Mouse (Mus musculus) MEL (cell line): ENCODE measurements around the gene Araf. TPM values are rescaled to one million over a fixed set of nuclear protein-coding genes. Genes with fewer than 3 reads are reported as not detected.

Source experiments
- DNase-seq: peaks from one replicate; pipeline ENCODE4 v3.0.0; 2011; ENCODE audit warnings: low read depth, low spot score
- H3K27ac ChIP-seq: 2 replicates; pipeline ENCODE4 v1.5.1; 2012; ENCODE audit warnings: low read depth, mild to moderate bottlenecking, control low read depth, low read length, moderate library complexity; ENCODE audit not compliant: control insufficient read depth
- H3K27me3 ChIP-seq, 2 experiments: fragments of 150-350 bp in 1 of 2; sonication (generic) in 1 of 2; 2 replicates each; pipeline ENCODE4 v1.6.1; 2012; ENCODE audit warnings: low read length in 2 of 2, mild to moderate bottlenecking in 2 of 2, improper control_type of control experiment in 1 of 2, moderate library complexity in 1 of 2; ENCODE audit not compliant: insufficient read depth in 2 of 2, control insufficient read depth in 1 of 2
- H3K36me3 ChIP-seq, 2 experiments: 2 replicates each; pipeline ENCODE4 v1.6.1; 2012 to 2014; ENCODE audit warnings: low read length in 2 of 2, improper control_type of control experiment in 1 of 2, inconsistent platforms in 1 of 2, mild to moderate bottlenecking in 1 of 2; ENCODE audit not compliant: insufficient read depth in 2 of 2, control insufficient read depth in 1 of 2
- H3K4me1 ChIP-seq, 2 experiments: fragments of 150-350 bp in 1 of 2; sonication (generic) in 1 of 2; 2 replicates each; pipeline ENCODE4 v1.6.1; 2012; ENCODE audit warnings: low read length in 2 of 2, improper control_type of control experiment in 1 of 2, mild to moderate bottlenecking in 1 of 2; ENCODE audit not compliant: insufficient read depth in 2 of 2, control insufficient read depth in 1 of 2
- H3K4me3 ChIP-seq, 2 experiments: fragments of 150-350 bp in 1 of 2; sonication (generic) in 1 of 2; 2 replicates each; pipeline ENCODE4 v1.5.1; 2012; ENCODE audit warnings: low read depth in 2 of 2, low read length in 2 of 2, mild to moderate bottlenecking in 2 of 2, moderate library complexity in 2 of 2, control low read depth in 1 of 2, improper control_type of control experiment in 1 of 2; ENCODE audit not compliant: control insufficient read depth in 1 of 2, insufficient read depth in 1 of 2
- H3K79me2 ChIP-seq: 2 replicates; pipeline ENCODE4 v1.6.1; 2012; ENCODE audit warnings: mild to moderate bottlenecking, low read length, moderate library complexity; ENCODE audit not compliant: control insufficient read depth, poor library complexity, insufficient read depth
- H3K9ac ChIP-seq: 2 replicates; pipeline ENCODE4 v1.6.1; 2012; ENCODE audit warnings: low read depth, mild to moderate bottlenecking, control low read depth, low read length, moderate library complexity; ENCODE audit not compliant: control insufficient read depth, poor library complexity, severe bottlenecking
- H3K9me3 ChIP-seq: fragments of 150-350 bp; sonication (generic); replicated peaks from 2 replicates; pipeline ENCODE4 v1.6.1; 2012; ENCODE audit warnings: mild to moderate bottlenecking, low read length, improper control_type of control experiment, moderate library complexity; ENCODE audit not compliant: insufficient read depth
- BHLHE40 ChIP-seq: IDR thresholded peaks from 2 replicates; pipeline ENCODE4 v1.6.1; 2012; ENCODE audit warnings: low read depth, mild to moderate bottlenecking, inconsistent platforms, low read length, improper control_type of control experiment, borderline replicate concordance
- EP300 ChIP-seq, 2 experiments: IDR thresholded peaks; 2 replicates each; pipeline ENCODE4 v1.6.1; 2011; ENCODE audit warnings: improper control_type of control experiment in 2 of 2, low read length in 2 of 2, low read depth in 1 of 2, mild to moderate bottlenecking in 1 of 2
- GABPA ChIP-seq: IDR thresholded peaks from 2 replicates; pipeline ENCODE4 v1.6.1; 2012; ENCODE audit warnings: low read depth, mild to moderate bottlenecking, inconsistent platforms, low read length, improper control_type of control experiment, moderate library complexity
- GATA1 ChIP-seq: IDR thresholded peaks from 2 replicates; pipeline ENCODE4 v1.6.1; 2011; ENCODE audit warnings: low read depth, low read length, improper control_type of control experiment
- MAFK ChIP-seq: IDR thresholded peaks from 2 replicates; pipeline ENCODE4 v1.6.1; 2011; ENCODE audit warnings: low read depth, mild to moderate bottlenecking, low read length, improper control_type of control experiment, borderline replicate concordance
- MAX ChIP-seq: IDR thresholded peaks from 2 replicates; pipeline ENCODE4 v1.6.1; 2011; ENCODE audit warnings: low read length, improper control_type of control experiment
- MAZ ChIP-seq: IDR thresholded peaks from 2 replicates; pipeline ENCODE4 v1.6.1; 2012; ENCODE audit warnings: low read depth, mild to moderate bottlenecking, inconsistent platforms, low read length, improper control_type of control experiment
- MYB ChIP-seq: IDR thresholded peaks from 2 replicates; pipeline ENCODE4 v1.6.1; 2011; ENCODE audit warnings: mild to moderate bottlenecking, low read depth, low read length, improper control_type of control experiment
- MYC ChIP-seq: IDR thresholded peaks from 2 replicates; pipeline ENCODE4 v1.6.1; 2011; ENCODE audit warnings: low read depth, mild to moderate bottlenecking, low read length, improper control_type of control experiment, moderate library complexity
- NRF1 ChIP-seq: IDR thresholded peaks from 2 replicates; pipeline ENCODE4 v1.6.1; 2014; ENCODE audit warnings: low read depth, mild to moderate bottlenecking, inconsistent platforms, low read length, improper control_type of control experiment, moderate library complexity; ENCODE audit not compliant: poor library complexity, insufficient read depth, severe bottlenecking
- RCOR1 ChIP-seq: IDR thresholded peaks from 2 replicates; pipeline ENCODE4 v1.6.1; 2012; ENCODE audit warnings: low read depth, mild to moderate bottlenecking, inconsistent platforms, low read length, improper control_type of control experiment
- polyA plus RNA-seq, 2 experiments: library from polyadenylated mRNA; stranded (reverse) in 1 of 2; unstranded in 1 of 2; fragments of >175 nt in 1 of 2; fragments of >200 nt in 1 of 2; gene quantifications; 2 replicates each; pipeline versions ENCODE4 v1.2.1 to v1.2.4; 2012; ENCODE audit warnings: low replicate concordance in 2 of 2, low read depth in 1 of 2; ENCODE audit not compliant: insufficient read length in 2 of 2, insufficient read depth in 1 of 2, missing spikeins in 1 of 2
- total RNA-seq: library from RNA; depleted of rRNA; stranded (reverse); fragments of 300-350 nt; gene quantifications from 2 replicates; pipeline ENCODE4 v1.2.3, GENCODE M21; 2012; rRNA removed

Araf gene
- total and polyA plus RNA-seq, 3 experiments, result 115 to 236 (median 174) TPM

GRCm38 (mm10) chrX:20910074-20910473 lies 112.5 kb downstream of the Araf start:
- Histone ChIP-seq H3K9me3 (no peaks in the 10 kb centered on the region), H3K4me1 (peaks cover 6 to 12% of the 10 kb centered on the region in 2 experiments; a peak in 3 of 4 replicates), H3K4me3 (no peak overlapping the region), H3K27me3 (no peaks in the 10 kb centered on the region; a peak in 2 of 4 replicates), H3K9ac (no peak overlapping the region), H3K27ac (no peak overlapping the region), H3K36me3 (peaks cover 0 to 12% of the 10 kb centered on the region in 2 experiments; a peak in 2 of 4 replicates), H3K79me2 (no peaks in the 10 kb centered on the region)
- TF ChIP-seq RCOR1 (peak; percentile 64; the same call in 1 of the 2 replicates), MYC (0 out of 2 replicates have a peak, but pooled peaks have one; percentile 20), MAX (0 out of 2 replicates have a peak, but pooled peaks have one; percentile 21), GATA1 (peak; percentile 62), MYB (no peak), MAZ (0 out of 2 replicates have a peak, but pooled peaks have one; percentile 31), GABPA (peak; percentile 62; the same call in 1 of the 2 replicates), NRF1 (no peak), EP300 (IDR thresholded peaks at IDR 0.05; ENCODE audit: low read depth in 1 of 2, low read length in 2 of 2) (peak; percentile 45 to 50; a peak in 3 of 4 replicates), BHLHE40 (no peak), MAFK (0 out of 2 replicates have a peak, but pooled peaks have one; percentile 49)
- DNase-seq, result peak; percentile 76

Other genes with a start within 250 kb of the Araf start
- gene Rgn, start 248.0 kb upstream of the Araf start, total RNA-seq, result not detected in 2 replicates
- not detected for gene Rgn, start 248.0 kb upstream of the Araf start, polyA plus RNA-seq
- 154 and 158 TPM in 2 replicates for gene Rbm10, start 180.3 kb upstream of the Araf start, total RNA-seq
- 100 to 1,000 TPM in 1 of 2 experiments, not detected in 1; 183 TPM for gene Rbm10, start 180.3 kb upstream of the Araf start, polyA plus RNA-seq
- 252 and 262 TPM in 2 replicates for gene Ndufb11, start 180.2 kb upstream of the Araf start, total RNA-seq
- gene Ndufb11, start 180.2 kb upstream of the Araf start, polyA plus RNA-seq, result 100 to 1,000 TPM in 1 of 2 experiments, not detected in 1; 357 TPM
- 269 and 295 TPM in 2 replicates for gene Uba1, start 139.5 kb upstream of the Araf start, total RNA-seq
- 100 to 1,000 TPM; 530 to 704 TPM for gene Uba1, start 139.5 kb upstream of the Araf start, polyA plus RNA-seq
- gene Cdk16, start 109.9 kb upstream of the Araf start, total RNA-seq, result 31.9 and 36.6 TPM in 2 replicates
- gene Cdk16, start 109.9 kb upstream of the Araf start, polyA plus RNA-seq, result 100 to 1,000 TPM in 1 of 2 experiments, not detected in 1; 136 TPM
- 13.8 and 17.8 TPM in 2 replicates for gene Usp11, start 93.9 kb upstream of the Araf start, total RNA-seq
- gene Usp11, start 93.9 kb upstream of the Araf start, polyA plus RNA-seq, result 10 to 100 TPM in 1 of 2 experiments, not detected in 1; 34.4 TPM
- gene Timp1, start 72.4 kb downstream of the Araf start, total RNA-seq, result 0.27 TPM in 1 of 2 replicates, not detected in the other
- gene Timp1, start 72.4 kb downstream of the Araf start, polyA plus RNA-seq, result under 1 TPM in 1 of 2 experiments, not detected in 1; 0.49 TPM
- 0.08 TPM in 1 of 2 replicates, not detected in the other for gene Syn1, start 123.2 kb downstream of the Araf start, total RNA-seq
- gene Syn1, start 123.2 kb downstream of the Araf start, polyA plus RNA-seq, result under 1 TPM in 1 of 2 experiments, not detected in 1; 0.22 TPM
- 2.0 and 2.6 TPM in 2 replicates for gene Cfp, start 133.7 kb downstream of the Araf start, total RNA-seq
- gene Cfp, start 133.7 kb downstream of the Araf start, polyA plus RNA-seq, result 10 to 100 TPM in 1 of 2 experiments, not detected in 1; 11.4 TPM
- 5.4 and 6.1 TPM in 2 replicates for gene Elk1, start 152.8 kb downstream of the Araf start, total RNA-seq
- gene Elk1, start 152.8 kb downstream of the Araf start, polyA plus RNA-seq, result 10 to 100 TPM in 1 of 2 experiments, not detected in 1; 12.5 TPM
- 62.3 and 78.8 TPM in 2 replicates for gene Uxt, start 164.2 kb downstream of the Araf start, total RNA-seq
- gene Uxt, start 164.2 kb downstream of the Araf start, polyA plus RNA-seq, result 10 to 100 TPM in 1 of 2 experiments, not detected in 1; 88.8 TPM